Mouse (Mus musculus): Measurements from ENCODE around the gene Mrps11. TPM values are rescaled to one million over a fixed set of nuclear protein-coding genes. Genes with fewer than 3 reads are reported as not detected.
A peak's percentile ranks its signal among the peaks of the same experiment; 100 is the strongest.

The Mrps11 gene
- total RNA-seq, 2 experiments from 2014 or later: 29.7 to 32.6 TPM

- DNase-seq (ENCODE audit: low spot score in 2 of 2): peak in 1 of 2 experiments; percentile 36
Observed at GRCm38 (mm10) chr7:78791359-78792222, 8.7 kb downstream of the Mrps11 start.

- DNase-seq (ENCODE audit: low spot score in 2 of 2): no peak
Observed at GRCm38 (mm10) chr7:78793895-78794570, 11.1 kb downstream of the Mrps11 start.

GRCm38 (mm10) chr7:78794571-78795092, 11.7 kb downstream of the Mrps11 start:
- no peak for DNase-seq (ENCODE audit: low spot score in 2 of 2)

- no peak for DNase-seq (ENCODE audit: low spot score in 2 of 2)
Observed at GRCm38 (mm10) chr7:78796624-78797023, 13.7 kb downstream of the Mrps11 start.

- DNase-seq (ENCODE audit: low spot score in 2 of 2): no peak
Observed at GRCm38 (mm10) chr7:78797843-78798455, 15.0 kb downstream of the Mrps11 start.

GRCm38 (mm10) chr7:78799730-78800496, 17.0 kb downstream of the Mrps11 start:
- no peak for DNase-seq (ENCODE audit: low spot score in 2 of 2)

GRCm38 (mm10) chr7:78803841-78804240, 20.9 kb downstream of the Mrps11 start:
- DNase-seq (ENCODE audit: low spot score in 2 of 2): no peak

- no peak for DNase-seq (ENCODE audit: low spot score in 2 of 2)
Observed at GRCm38 (mm10) chr7:78807192-78807591, 24.3 kb downstream of the Mrps11 start.

GRCm38 (mm10) chr7:78813791-78814190, 30.9 kb downstream of the Mrps11 start:
- DNase-seq (ENCODE audit: low spot score in 2 of 2): no peak

- no peak for DNase-seq (ENCODE audit: low spot score in 2 of 2)
Observed at GRCm38 (mm10) chr7:78814766-78815165, 31.8 kb downstream of the Mrps11 start.

- no peak for DNase-seq (ENCODE audit: low spot score in 2 of 2)
Observed at GRCm38 (mm10) chr7:78818336-78818735, 35.4 kb downstream of the Mrps11 start.

- DNase-seq (ENCODE audit: low spot score in 2 of 2): no peak
Observed at GRCm38 (mm10) chr7:78826682-78827385, 43.9 kb downstream of the Mrps11 start.

GRCm38 (mm10) chr7:78827749-78828362, 44.9 kb downstream of the Mrps11 start:
- DNase-seq (ENCODE audit: low spot score in 2 of 2): no peak

GRCm38 (mm10) chr7:78835656-78836055, 52.7 kb downstream of the Mrps11 start:
- no peak for DNase-seq (ENCODE audit: low spot score in 2 of 2)

GRCm38 (mm10) chr7:78837250-78837649, 54.3 kb downstream of the Mrps11 start:
- no peak for DNase-seq (ENCODE audit: low spot score in 2 of 2)

- DNase-seq (ENCODE audit: low spot score in 2 of 2): no peak
Observed at GRCm38 (mm10) chr7:78841601-78842000, 58.7 kb downstream of the Mrps11 start.

Data from gastrocnemius, postnatal 4 days (tissue).